Mouse (Mus musculus): ENCODE results near the gene Abi3bp. TPM values are rescaled to one million over a fixed set of nuclear protein-coding genes. Genes with fewer than 3 reads are reported as not detected.

Abi3bp gene
- polyA plus RNA-seq, 2 experiments = 0.10 to 0.15 TPM

- ATAC-seq (ENCODE audit: insufficient read depth) (no peak), DNase-seq (ENCODE audit: low read depth in 3 of 3, low spot score in 3 of 3) (no peak)
- Histone ChIP-seq H3K9me3 (ENCODE audit: control insufficient read depth, low read length) (no peaks in the 10 kb centered on the region), H3K4me3 (ENCODE audit: insufficient read depth in 1 of 2, low read depth in 2 of 2, low read length in 2 of 2) (no peak overlapping the region), H3K4me2 (ENCODE audit: low read depth) (no peak overlapping the region), H3K36me3 (replicated peaks; ENCODE audit: control insufficient read depth, insufficient read depth, low read depth) (no peaks in the 10 kb centered on the region), H3K27me3 (ENCODE audit: control insufficient read depth, insufficient read depth, low read length) (no peaks in the 10 kb centered on the region), H3K27ac (no peak overlapping the region), H3K9ac (replicated peaks) (no peak overlapping the region), H3K4me1 (replicated peaks; ENCODE audit: control insufficient read depth in 2 of 2, insufficient read depth in 2 of 2, low read length in 1 of 2) (no peaks in the 10 kb centered on the region)
- TF ChIP-seq EP300 (IDR thresholded peaks at IDR 0.05; ENCODE audit: low read depth) = no peak
- WGBS (ENCODE audit: insufficient replicate concordance) = 71% methylated on average over 1 of the region's 1 CpGs
These were observed 48.8 kb downstream of the Abi3bp start for GRCm38 (mm10) chr16:56526482-56526881.

GRCm38 (mm10) chr16:56528079-56528688 is 50.5 kb downstream of the Abi3bp start:
- Histone ChIP-seq H3K4me2 (ENCODE audit: low read depth) (no peak overlapping the region), H3K27ac (no peak overlapping the region), H3K27me3 (ENCODE audit: control insufficient read depth, insufficient read depth, low read length) (no peaks in the 10 kb centered on the region), H3K9ac (replicated peaks) (no peak overlapping the region), H3K4me3 (ENCODE audit: insufficient read depth in 1 of 2, low read depth in 2 of 2, low read length in 2 of 2) (no peak overlapping the region), H3K36me3 (replicated peaks; ENCODE audit: control insufficient read depth, insufficient read depth, low read depth) (no peaks in the 10 kb centered on the region), H3K9me3 (ENCODE audit: control insufficient read depth, low read length) (no peaks in the 10 kb centered on the region), H3K4me1 (replicated peaks; ENCODE audit: control insufficient read depth in 2 of 2, insufficient read depth in 2 of 2, low read length in 1 of 2) (no peaks in the 10 kb centered on the region)
- no peak for ATAC-seq (ENCODE audit: insufficient read depth)
- no peak for DNase-seq (ENCODE audit: low read depth in 3 of 3, low spot score in 3 of 3)
- WGBS (ENCODE audit: insufficient replicate concordance) = 51% methylated on average over 3 of the region's 3 CpGs
- TF ChIP-seq CTCF (IDR thresholded peaks at IDR 0.05; ENCODE audit: low read depth) = no peak
- no peak for TF ChIP-seq EP300 (IDR thresholded peaks at IDR 0.05; ENCODE audit: low read depth)

- TF ChIP-seq CTCF (IDR thresholded peaks at IDR 0.05; ENCODE audit: low read depth) = no peak
- TF ChIP-seq EP300 (IDR thresholded peaks at IDR 0.05; ENCODE audit: low read depth) = no peak
- Histone ChIP-seq H3K27me3 (ENCODE audit: control insufficient read depth, insufficient read depth, low read length) (no peaks in the 10 kb centered on the region), H3K27ac (no peak overlapping the region), H3K4me3 (ENCODE audit: insufficient read depth in 1 of 2, low read depth in 2 of 2, low read length in 2 of 2) (no peak overlapping the region), H3K4me2 (ENCODE audit: low read depth) (no peak overlapping the region), H3K9ac (replicated peaks) (no peak overlapping the region), H3K4me1 (replicated peaks; ENCODE audit: control insufficient read depth in 2 of 2, insufficient read depth in 2 of 2, low read length in 1 of 2) (no peaks in the 10 kb centered on the region), H3K36me3 (replicated peaks; ENCODE audit: control insufficient read depth, insufficient read depth, low read depth) (no peaks in the 10 kb centered on the region), H3K9me3 (ENCODE audit: control insufficient read depth, low read length) (no peaks in the 10 kb centered on the region)
- DNase-seq (ENCODE audit: low read depth in 3 of 3, low spot score in 3 of 3) (no peak), ATAC-seq (ENCODE audit: insufficient read depth) (no peak)
- 43% methylated on average over 1 of the region's 1 CpGs for WGBS (ENCODE audit: insufficient replicate concordance)
These were observed 101.9 kb downstream of the Abi3bp start for GRCm38 (mm10) chr16:56579536-56579935.

- Histone ChIP-seq H3K36me3 (replicated peaks; ENCODE audit: control insufficient read depth, insufficient read depth, low read depth) (no peaks in the 10 kb centered on the region), H3K4me1 (replicated peaks; ENCODE audit: control insufficient read depth in 2 of 2, insufficient read depth in 2 of 2, low read length in 1 of 2) (no peaks in the 10 kb centered on the region), H3K9me3 (ENCODE audit: control insufficient read depth, low read length) (no peaks in the 10 kb centered on the region), H3K4me2 (ENCODE audit: low read depth) (no peak overlapping the region), H3K4me3 (ENCODE audit: insufficient read depth in 1 of 2, low read depth in 2 of 2, low read length in 2 of 2) (no peak overlapping the region), H3K27me3 (ENCODE audit: control insufficient read depth, insufficient read depth, low read length) (no peaks in the 10 kb centered on the region), H3K9ac (replicated peaks) (no peak overlapping the region), H3K27ac (no peak overlapping the region)
- DNase-seq (ENCODE audit: low read depth in 3 of 3, low spot score in 3 of 3) (no peak), ATAC-seq (ENCODE audit: insufficient read depth) (no peak)
- TF ChIP-seq CTCF (IDR thresholded peaks at IDR 0.05; ENCODE audit: low read depth) = no peak
- TF ChIP-seq EP300 (IDR thresholded peaks at IDR 0.05; ENCODE audit: low read depth) = no peak
- WGBS (ENCODE audit: insufficient replicate concordance) = 55% methylated on average over 5 of the region's 5 CpGs
These were observed 115.9 kb downstream of the Abi3bp start for GRCm38 (mm10) chr16:56593581-56593980.

GRCm38 (mm10) chr16:56594866-56595265 is 117.2 kb downstream of the Abi3bp start:
- H3K9ac ChIP-seq (replicated peaks) = no peak overlapping the region
- no peak overlapping the region for H3K4me2 ChIP-seq (ENCODE audit: low read depth)
- DNase-seq (ENCODE audit: low read depth in 3 of 3, low spot score in 3 of 3) = no peak
- H3K4me1 ChIP-seq (replicated peaks; ENCODE audit: control insufficient read depth in 2 of 2, insufficient read depth in 2 of 2, low read length in 1 of 2) = no peaks in the 10 kb centered on the region
- H3K36me3 ChIP-seq (replicated peaks; ENCODE audit: control insufficient read depth, insufficient read depth, low read depth) = no peaks in the 10 kb centered on the region
- no peak for TF ChIP-seq CTCF (IDR thresholded peaks at IDR 0.05; ENCODE audit: low read depth)
- no peak for TF ChIP-seq EP300 (IDR thresholded peaks at IDR 0.05; ENCODE audit: low read depth)
- no peaks in the 10 kb centered on the region for H3K9me3 ChIP-seq (ENCODE audit: control insufficient read depth, low read length)
- no peak overlapping the region for H3K4me3 ChIP-seq (ENCODE audit: insufficient read depth in 1 of 2, low read depth in 2 of 2, low read length in 2 of 2)
- no peaks in the 10 kb centered on the region for H3K27me3 ChIP-seq (ENCODE audit: control insufficient read depth, insufficient read depth, low read length)
- ATAC-seq (ENCODE audit: insufficient read depth) = no peak
- 74% methylated on average over 6 of the region's 6 CpGs for WGBS (ENCODE audit: insufficient replicate concordance)
- H3K27ac ChIP-seq = no peak overlapping the region

Data from liver, embryonic 14.5 days (tissue).